Mouse (Mus musculus) myocyte (in vitro differentiated cells): ENCODE measurements around the gene Alx3. TPM values are rescaled to one million over a fixed set of nuclear protein-coding genes. Genes with fewer than 3 reads are reported as not detected.

Experiments
- H3K27me3 ChIP-seq: one replicate; pipeline ENCODE4 v1.6.1; 2011; ENCODE audit not compliant: control insufficient read depth, insufficient read depth, insufficient read length
- H3K36me3 ChIP-seq: one replicate; pipeline ENCODE4 v1.6.1; 2011; ENCODE audit not compliant: control insufficient read depth, insufficient read depth
- H3K4me2 ChIP-seq: one replicate; pipeline ENCODE4 v1.6.1; 2011; ENCODE audit warnings: low read depth, control low read depth
- H3K4me3 ChIP-seq: one replicate; pipeline ENCODE4 v1.5.1; 2011; ENCODE audit warnings: mild to moderate bottlenecking, control low read depth, moderate library complexity
- H3K79me2 ChIP-seq: one replicate; pipeline ENCODE4 v1.6.1; 2011; ENCODE audit not compliant: control insufficient read depth, insufficient read depth
- H3ac ChIP-seq: one replicate; pipeline ENCODE4 v1.6.1; 2011; ENCODE audit not compliant: control insufficient read depth, insufficient read length
- CEBPB ChIP-seq: IDR thresholded peaks from 2 replicates; pipeline ENCODE4 v1.6.1; 2011; ENCODE audit warnings: mild to moderate bottlenecking, moderate library complexity; ENCODE audit not compliant: poor library complexity, insufficient read depth, severe bottlenecking
- E2F4 ChIP-seq: IDR thresholded peaks from one replicate; pipeline ENCODE4 v1.6.1; 2011; ENCODE audit warnings: mild to moderate bottlenecking, control low read depth, moderate library complexity; ENCODE audit not compliant: insufficient read depth
- MAX ChIP-seq: IDR thresholded peaks from one replicate; pipeline ENCODE4 v1.6.1; 2011; ENCODE audit warnings: low read depth, mild to moderate bottlenecking, control low read depth
- MYOD1 ChIP-seq, 3 experiments: IDR thresholded peaks; one replicate each; pipeline ENCODE4 v1.6.1; 2011; ENCODE audit warnings: control low read depth in 2 of 3, low read depth in 2 of 3, mild to moderate bottlenecking in 2 of 3, moderate library complexity in 1 of 3; ENCODE audit not compliant: insufficient read length in 2 of 3, control insufficient read depth in 1 of 3
- MYOG ChIP-seq, 3 experiments: IDR thresholded peaks; one replicate each; pipeline ENCODE4 v1.6.1; 2011; ENCODE audit warnings: control low read depth in 2 of 3, low read depth in 2 of 3, mild to moderate bottlenecking in 2 of 3; ENCODE audit not compliant: insufficient read length in 2 of 3, control insufficient read depth in 1 of 3, insufficient read depth in 1 of 3
- POLR2A ChIP-seq: IDR thresholded peaks from one replicate; pipeline ENCODE4 v1.6.1; 2011; ENCODE audit warnings: low read depth, mild to moderate bottlenecking, control low read depth, moderate library complexity; ENCODE audit not compliant: insufficient read length
- POLR2AphosphoS2 ChIP-seq: IDR thresholded peaks from one replicate; pipeline ENCODE4 v1.6.1; 2011; ENCODE audit warnings: low read depth, control low read depth; ENCODE audit not compliant: insufficient read length
- REST ChIP-seq: IDR thresholded peaks from one replicate; pipeline ENCODE4 v1.6.1; 2011; ENCODE audit warnings: mild to moderate bottlenecking, control low read depth, moderate library complexity; ENCODE audit not compliant: insufficient read depth, insufficient read length
- SRF ChIP-seq: IDR thresholded peaks from one replicate; pipeline ENCODE4 v1.6.1; 2011; ENCODE audit warnings: low read depth; ENCODE audit not compliant: control insufficient read depth, insufficient read length
- TCF12 ChIP-seq: IDR thresholded peaks from one replicate; pipeline ENCODE4 v1.6.1; 2011; ENCODE audit warnings: mild to moderate bottlenecking, control low read depth; ENCODE audit not compliant: poor library complexity, insufficient read depth, severe bottlenecking
- TCF3 ChIP-seq: IDR thresholded peaks from one replicate; pipeline ENCODE4 v1.6.1; 2011; ENCODE audit warnings: low read depth, control low read depth; ENCODE audit not compliant: insufficient read length
- USF1 ChIP-seq: IDR thresholded peaks from one replicate; pipeline ENCODE4 v1.6.1; 2011; ENCODE audit warnings: low read depth, mild to moderate bottlenecking, control low read depth, moderate library complexity
- polyA plus RNA-seq: library from polyadenylated mRNA; unstranded; fragments of >200 nt; fragmentation: generic; extraction: Trizol; gene quantifications from one replicate; pipeline ENCODE4 v1.2.1, GENCODE M21; 2012; ENCODE audit warnings: missing spikeins

Alx3 gene
- polyA plus RNA-seq, 1 experiment = not detected

DNA sequence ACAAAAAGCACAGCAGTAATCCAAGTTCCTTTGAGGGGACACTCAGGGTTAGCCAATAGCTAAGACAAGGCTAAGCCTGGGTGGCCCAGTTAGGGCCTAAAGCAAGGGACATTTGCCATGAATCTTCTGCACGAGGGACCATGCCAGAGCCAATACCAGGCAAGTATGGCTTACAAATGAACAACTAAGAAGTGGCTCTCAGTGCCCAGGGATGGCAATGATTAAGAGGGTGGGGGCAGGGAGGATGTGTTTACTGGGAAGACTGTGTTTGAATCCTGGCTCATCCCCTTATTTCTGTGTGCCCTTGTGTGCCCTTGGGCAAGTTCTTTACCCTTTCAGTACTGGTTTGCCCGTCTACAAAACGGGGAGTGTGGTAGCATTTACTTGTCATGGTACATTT lies 14.5 kb downstream of the Alx3 start:
- peaks cover under 1% of the 10 kb centered on the region for H3K27me3 ChIP-seq
- H3K79me2 ChIP-seq = no peaks in the 10 kb centered on the region
- no peak for TF ChIP-seq REST
- TF ChIP-seq TCF12 = no peak
- no peak for TF ChIP-seq E2F4
- no peak for TF ChIP-seq POLR2A
- no peak for TF ChIP-seq POLR2AphosphoS2
- H3K36me3 ChIP-seq = peaks cover 16% of the 10 kb centered on the region
- H3K4me2 ChIP-seq = no peak overlapping the region
- H3K4me3 ChIP-seq = no peak overlapping the region
- H3ac ChIP-seq = no peak overlapping the region

GRCm38 (mm10) chr3:107611394-107611793 lies 16.6 kb downstream of the Alx3 start:
- TF ChIP-seq CEBPB (no peak), MYOG (IDR thresholded peaks at IDR 0.05; ENCODE audit: control insufficient read depth in 1 of 3, insufficient read depth in 1 of 3, insufficient read length in 2 of 3, low read depth in 2 of 3) (no peak), MAX (no peak), TCF3 (no peak), REST (no peak), TCF12 (no peak), USF1 (no peak), POLR2AphosphoS2 (no peak), MYOD1 (IDR thresholded peaks at IDR 0.05; ENCODE audit: control insufficient read depth in 1 of 3, insufficient read length in 2 of 3, low read depth in 2 of 3) (no peak), SRF (no peak), E2F4 (no peak)
- H3K36me3 ChIP-seq = peaks cover 33% of the 10 kb centered on the region
- no peak overlapping the region for H3ac ChIP-seq

GRCm38 (mm10) chr3:107612902-107613525 lies 18.2 kb downstream of the Alx3 start:
- no peak overlapping the region for H3K4me3 ChIP-seq
- H3K79me2 ChIP-seq = no peaks in the 10 kb centered on the region
- no peaks in the 10 kb centered on the region for H3K27me3 ChIP-seq
- H3ac ChIP-seq = no peak overlapping the region
- peaks cover 44% of the 10 kb centered on the region for H3K36me3 ChIP-seq
- no peak overlapping the region for H3K4me2 ChIP-seq
- TF ChIP-seq E2F4 = no peak
- no peak for TF ChIP-seq TCF12
- TF ChIP-seq TCF3 = no peak
- TF ChIP-seq SRF = no peak
- TF ChIP-seq MYOG (IDR thresholded peaks at IDR 0.05; ENCODE audit: control insufficient read depth in 1 of 3, insufficient read depth in 1 of 3, insufficient read length in 2 of 3, low read depth in 2 of 3) = no peak
- TF ChIP-seq USF1 = no peak
- no peak for TF ChIP-seq CEBPB
- TF ChIP-seq REST = no peak
- no peak for TF ChIP-seq POLR2A

More at GRCm38 (mm10) chr3:107611394-107611793, 16.6 kb downstream of the Alx3 start:
- no peak overlapping the region for H3K4me2 ChIP-seq
- H3K79me2 ChIP-seq = no peaks in the 10 kb centered on the region
- H3K27me3 ChIP-seq = no peaks in the 10 kb centered on the region
- H3K4me3 ChIP-seq = no peak overlapping the region

GRCm38 (mm10) chr3:107617800-107618199 lies 23.0 kb downstream of the Alx3 start:
- peaks cover 68% of the 10 kb centered on the region for H3K36me3 ChIP-seq
- no peaks in the 10 kb centered on the region for H3K79me2 ChIP-seq
- H3ac ChIP-seq = no peak overlapping the region
- no peak for TF ChIP-seq CEBPB
- no peak for TF ChIP-seq MYOD1 (IDR thresholded peaks at IDR 0.05; ENCODE audit: control insufficient read depth in 1 of 3, insufficient read length in 2 of 3, low read depth in 2 of 3)
- no peak for TF ChIP-seq TCF3
- no peak for TF ChIP-seq TCF12
- no peak for TF ChIP-seq USF1
- no peak for TF ChIP-seq MAX
- H3K27me3 ChIP-seq = no peaks in the 10 kb centered on the region
- no peak overlapping the region for H3K4me3 ChIP-seq
- no peak overlapping the region for H3K4me2 ChIP-seq

GRCm38 (mm10) chr3:107619911-107620310 lies 25.1 kb downstream of the Alx3 start:
- Histone ChIP-seq H3K36me3 (peaks cover 59% of the 10 kb centered on the region), H3K79me2 (no peaks in the 10 kb centered on the region), H3K4me2 (no peak overlapping the region), H3ac (no peak overlapping the region), H3K4me3 (no peak overlapping the region), H3K27me3 (no peaks in the 10 kb centered on the region)
- TF ChIP-seq REST (no peak), POLR2A (no peak), CEBPB (no peak), TCF12 (no peak), TCF3 (no peak), SRF (no peak), USF1 (no peak), MYOD1 (IDR thresholded peaks at IDR 0.05; ENCODE audit: control insufficient read depth in 1 of 3, insufficient read length in 2 of 3, low read depth in 2 of 3) (no peak), MAX (no peak), E2F4 (no peak), POLR2AphosphoS2 (no peak)
